Mouse (Mus musculus): ENCODE measurements around the gene Xpr1.
"Not testable (repeated sequence)": the region's sequence is repeated elsewhere in the genome, so short reads cannot be mapped to it uniquely, and the experiment has no call there.

Gene Xpr1

GRCm38 (mm10) chr1:155320091-155320833, 97.0 kb downstream of the Xpr1 start:
- no peak for DNase-seq

DNA sequence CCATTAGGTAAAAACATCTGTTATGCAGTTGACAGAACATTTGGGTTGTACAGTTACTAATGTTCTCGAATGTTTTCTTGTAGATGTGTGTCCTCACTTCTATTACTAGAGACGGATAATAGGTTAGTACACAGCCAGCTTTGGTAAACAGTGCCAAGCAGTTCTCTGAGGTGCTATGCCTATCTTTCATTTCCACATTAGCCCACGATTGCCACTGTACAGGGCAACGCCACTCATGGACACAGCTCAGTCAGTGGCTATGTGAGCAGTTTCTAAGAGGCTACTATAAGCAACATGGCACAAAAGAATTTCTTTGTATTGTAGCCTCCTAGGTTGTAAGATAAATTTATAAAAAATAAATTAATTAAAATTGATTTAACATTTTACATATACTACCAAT, 97.7 kb downstream of the Xpr1 start:
- no peak for DNase-seq

DNA sequence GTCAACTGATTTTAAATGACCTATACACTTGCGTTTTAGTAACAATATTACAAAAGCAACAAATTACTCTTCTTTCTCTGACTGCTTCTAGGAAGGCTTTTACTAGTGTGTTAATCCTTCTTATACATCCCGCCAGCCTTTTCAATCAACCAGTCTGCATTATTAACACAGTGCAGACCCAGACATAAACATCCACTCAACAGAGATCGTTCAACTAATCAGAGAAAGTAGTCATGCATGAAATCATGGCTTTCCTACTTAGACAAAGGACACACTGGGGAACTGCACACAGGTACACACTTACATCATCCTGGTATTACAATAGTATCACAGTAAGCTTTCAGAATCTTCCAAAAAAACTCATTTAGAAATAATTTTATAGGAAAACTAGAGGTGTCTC, 105.5 kb downstream of the Xpr1 start:
- no peak for DNase-seq

- no peak for DNase-seq
Measured at GRCm38 (mm10) chr1:155306879-155307278, 110.3 kb downstream of the Xpr1 start.

GRCm38 (mm10) chr1:155303402-155303801, 113.8 kb downstream of the Xpr1 start:
- DNase-seq = no peak

- no peak for DNase-seq
Measured at GRCm38 (mm10) chr1:155297615-155298014, 119.6 kb downstream of the Xpr1 start.

GRCm38 (mm10) chr1:155297203-155297602, 120.0 kb downstream of the Xpr1 start:
- no peak for DNase-seq

DNA sequence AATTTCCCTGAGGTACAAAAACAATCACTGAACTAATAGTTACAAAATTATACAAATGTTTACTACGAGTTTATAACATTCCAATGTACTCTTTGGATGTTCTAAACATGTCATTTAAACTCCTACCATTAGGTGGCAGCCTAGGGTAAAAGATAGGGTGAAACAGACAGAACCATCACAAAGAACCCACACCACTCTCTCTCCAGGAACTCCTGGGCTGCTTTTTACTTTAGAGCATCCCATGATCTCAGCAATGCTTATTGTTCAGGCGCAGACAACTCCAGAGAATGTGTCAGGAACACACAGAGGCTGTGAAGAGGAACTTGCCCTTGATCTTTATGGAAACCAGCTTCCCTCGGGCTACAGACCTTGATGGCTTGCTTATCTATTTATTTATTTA, 123.8 kb downstream of the Xpr1 start:
- DNase-seq = peak in 1 of 2 experiments; percentile 31

GRCm38 (mm10) chr1:155289411-155289810, 127.8 kb downstream of the Xpr1 start:
- no peak for DNase-seq

GRCm38 (mm10) chr1:155288033-155288432, 129.2 kb downstream of the Xpr1 start:
- DNase-seq = no peak

GRCm38 (mm10) chr1:155283808-155284207, 133.4 kb downstream of the Xpr1 start:
- no peak for DNase-seq

- peak; percentile 37 to 77 for DNase-seq
Measured at GRCm38 (mm10) chr1:155281003-155281793, 136.0 kb downstream of the Xpr1 start.

- DNase-seq = no peak
Measured at GRCm38 (mm10) chr1:155280306-155280705, 136.9 kb downstream of the Xpr1 start.

- no peak for DNase-seq
Measured at GRCm38 (mm10) chr1:155276381-155277033, 140.7 kb downstream of the Xpr1 start.

DNA sequence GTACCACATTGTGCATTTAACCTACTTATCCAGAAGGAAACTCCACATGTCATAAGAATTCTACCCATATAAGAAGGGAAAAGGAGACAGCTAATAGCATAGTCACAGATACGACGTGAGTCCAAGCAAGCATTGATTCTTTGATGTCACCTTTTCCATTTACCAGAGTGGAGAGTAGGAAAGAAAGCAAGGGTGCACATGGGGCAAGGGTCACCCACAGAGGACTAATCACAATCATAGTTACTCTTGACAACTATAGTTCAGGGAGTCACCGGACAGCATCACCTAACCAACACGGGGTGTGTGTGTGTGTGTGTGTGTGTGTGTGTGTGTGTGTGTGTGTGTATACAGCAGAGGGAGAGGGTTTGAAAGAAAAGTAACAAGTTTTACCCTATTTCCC, 141.4 kb downstream of the Xpr1 start:
- no peak for DNase-seq

DNA sequence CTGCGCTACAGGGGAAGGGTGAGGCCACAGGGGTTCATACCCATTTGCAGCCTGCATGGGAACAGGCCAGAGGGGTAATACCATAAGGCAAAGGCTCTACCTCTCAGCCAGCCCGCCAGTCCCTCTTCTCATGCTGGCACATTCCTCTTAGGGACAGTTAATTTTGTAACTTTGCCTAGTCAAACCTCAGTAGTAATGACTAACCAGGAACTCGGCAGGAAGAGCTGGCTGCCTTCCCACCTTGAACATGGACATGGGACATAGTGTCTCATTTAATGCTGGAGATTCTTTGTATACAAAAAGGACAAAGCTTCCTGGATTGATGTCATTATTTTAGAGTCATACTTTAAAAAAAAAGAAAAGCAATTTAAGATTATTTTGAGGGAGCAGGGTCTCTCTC, 142.2 kb downstream of the Xpr1 start:
- no peak for DNase-seq

GRCm38 (mm10) chr1:155272953-155273352, 144.3 kb downstream of the Xpr1 start:
- no peak for DNase-seq

GRCm38 (mm10) chr1:155262496-155262895, 154.7 kb downstream of the Xpr1 start:
- DNase-seq = not testable (repeated sequence)

DNA sequence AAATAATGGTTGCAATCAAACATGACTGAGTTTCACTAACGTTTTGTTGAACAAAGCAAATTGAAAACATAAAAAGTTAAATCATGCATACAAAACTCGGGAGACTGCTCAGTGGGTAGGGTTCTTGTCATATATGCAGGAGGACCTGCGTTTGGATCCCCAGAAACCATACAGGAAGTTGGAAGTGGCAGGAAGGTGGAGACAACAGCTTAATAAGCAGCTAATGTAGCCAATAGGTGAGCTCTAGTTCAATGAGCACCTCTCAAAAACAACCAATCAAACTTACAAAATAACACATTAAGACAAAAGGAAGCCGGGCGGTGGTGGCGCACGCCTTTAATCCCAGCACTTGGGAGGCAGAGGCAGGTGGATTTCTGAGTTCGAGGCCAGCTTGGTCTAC, 162.9 kb downstream of the Xpr1 start:
- no peak for DNase-seq

DNA sequence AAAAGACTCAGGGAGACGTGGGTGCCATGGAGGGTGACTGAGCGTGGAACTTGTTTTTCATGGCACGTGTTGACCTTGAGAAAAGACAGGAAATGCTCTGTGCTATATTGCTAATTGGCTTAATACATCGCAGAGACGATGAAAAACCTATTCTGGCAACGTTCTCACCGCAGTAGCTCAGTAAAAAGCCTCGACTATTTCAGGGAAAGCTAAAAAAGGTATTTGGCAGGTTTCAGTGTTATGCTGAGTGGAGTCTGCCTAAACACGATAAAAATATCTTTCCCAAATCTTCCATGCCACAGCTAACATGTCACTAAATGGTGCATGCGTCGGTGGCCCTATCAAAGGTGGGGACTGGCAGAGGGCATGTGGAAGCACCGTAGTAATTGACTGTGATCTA, 164.1 kb downstream of the Xpr1 start:
- DNase-seq = no peak

DNA sequence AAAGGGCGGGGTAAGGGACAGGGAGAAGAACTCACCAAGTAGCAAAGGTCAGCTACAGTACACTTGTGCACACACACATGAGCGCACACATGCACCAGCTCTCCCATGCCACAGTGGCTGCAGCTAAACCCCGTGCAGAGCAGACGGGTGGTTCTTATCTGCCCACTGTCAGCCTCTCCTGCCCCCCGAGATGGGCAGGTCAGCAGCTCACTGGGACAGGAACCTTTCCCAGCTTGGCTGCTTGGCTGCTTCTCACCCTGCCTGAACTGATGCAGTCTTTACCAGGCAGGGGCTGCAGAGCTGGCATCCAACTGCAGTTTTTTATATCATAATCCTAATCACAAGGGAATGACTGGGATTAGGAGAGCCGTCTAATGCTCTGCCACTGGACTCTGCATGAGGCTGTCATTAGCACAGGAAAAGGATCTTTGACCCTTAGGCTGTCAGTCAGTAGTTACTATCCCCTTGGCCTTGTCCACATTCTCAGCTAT, 164.5 kb downstream of the Xpr1 start:
- no peak for DNase-seq

- no peak for DNase-seq
Measured at GRCm38 (mm10) chr1:155251596-155251995, 165.6 kb downstream of the Xpr1 start.

GRCm38 (mm10) chr1:155250531-155251135, 166.6 kb downstream of the Xpr1 start:
- no peak for DNase-seq

All from lung, postnatal 4 days (tissue).